Mouse (Mus musculus): ENCODE measurements around the gene Aqp2.
A peak's percentile ranks its signal among the peaks of the same experiment; 100 is the strongest.

Aqp2 gene

GRCm38 (mm10) chr15:99590429-99591084 lies 11.7 kb downstream of the Aqp2 start, which contains the start of gene Aqp5:
Gene Aqp5 (plus strand): TSS chr15:99590782.
- DNase-seq = peak; percentile 72

DNA sequence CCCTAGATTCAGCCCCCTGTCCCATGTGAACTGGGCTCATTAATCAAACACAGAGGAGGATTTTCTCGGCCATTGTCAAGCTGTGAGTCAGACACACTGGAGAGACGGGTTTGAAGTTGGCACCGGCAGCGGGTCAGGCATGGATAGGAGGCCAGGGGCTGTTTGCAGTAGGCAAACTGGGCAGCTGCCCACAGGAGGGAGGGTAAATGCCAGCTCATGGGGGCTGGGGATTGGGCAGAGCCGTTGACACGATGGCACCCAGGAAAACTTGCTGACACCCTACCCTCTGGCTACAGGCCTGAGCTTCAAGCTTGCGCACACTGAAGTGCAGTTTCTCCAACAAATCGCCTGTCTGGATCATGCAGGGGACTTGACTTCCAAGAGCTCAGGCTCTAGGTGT lies 13.3 kb downstream of the Aqp2 start:
- no peak for DNase-seq

- no peak for DNase-seq
Measured at GRCm38 (mm10) chr15:99592877-99593276, 14.0 kb downstream of the Aqp2 start.

DNA sequence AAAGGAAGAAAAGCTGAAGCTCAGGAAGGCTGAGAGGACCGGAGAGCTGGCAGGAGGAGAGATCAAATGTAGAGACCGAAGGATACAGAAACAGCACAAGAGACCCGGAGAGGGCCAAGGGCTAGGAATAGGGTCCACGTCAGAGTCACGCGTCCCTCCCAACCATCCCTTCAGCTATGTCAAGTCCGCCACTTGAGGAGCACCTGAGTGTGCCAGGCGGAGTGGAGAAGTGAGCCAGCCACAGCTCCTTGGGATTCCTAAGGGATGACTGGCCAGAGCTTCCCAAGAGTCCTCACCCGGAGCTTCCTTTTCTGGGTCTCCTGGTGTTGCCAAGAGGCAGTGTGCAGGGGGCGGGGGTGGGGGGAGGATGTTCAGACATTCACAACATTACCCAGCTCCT lies 16.1 kb downstream of the Aqp2 start:
- no peak for DNase-seq

GRCm38 (mm10) chr15:99596056-99596687 lies 17.3 kb downstream of the Aqp2 start:
- DNase-seq = peak; percentile 91

- no peak for DNase-seq
Measured at GRCm38 (mm10) chr15:99596841-99597240, 18.0 kb downstream of the Aqp2 start.

DNA sequence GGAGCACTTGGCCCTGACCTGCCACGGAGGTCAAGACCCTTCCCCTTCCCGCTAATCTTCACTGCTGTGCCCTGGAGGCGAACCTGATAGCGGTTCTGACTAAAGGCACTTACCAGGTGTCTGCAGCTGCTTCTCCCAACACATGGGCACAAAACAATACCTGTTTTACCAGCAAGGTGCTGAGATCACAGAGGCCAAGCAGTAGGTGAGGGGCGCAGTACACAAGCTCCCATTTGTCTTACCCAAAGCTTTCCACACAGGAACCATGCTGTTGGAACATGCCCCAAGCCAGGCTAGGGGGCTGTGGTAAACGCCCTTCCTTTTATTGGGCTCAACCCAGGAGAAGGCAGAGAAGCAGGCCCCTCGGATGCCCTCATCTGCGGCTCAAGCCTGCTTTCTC lies 18.7 kb downstream of the Aqp2 start:
- DNase-seq = no peak

GRCm38 (mm10) chr15:99599245-99600070 lies 20.6 kb downstream of the Aqp2 start:
- DNase-seq = peak; percentile 63

GRCm38 (mm10) chr15:99600986-99601822 lies 22.3 kb downstream of the Aqp2 start, which contains the start of gene Aqp6:
Gene Aqp6 (plus strand): TSS chr15:99601400.
- DNase-seq = no peak

GRCm38 (mm10) chr15:99601823-99602120 lies 22.9 kb downstream of the Aqp2 start:
- peak; percentile 53 for DNase-seq

GRCm38 (mm10) chr15:99602206-99602820 lies 23.5 kb downstream of the Aqp2 start:
- no peak for DNase-seq

GRCm38 (mm10) chr15:99603216-99603615 lies 24.4 kb downstream of the Aqp2 start:
- DNase-seq = no peak

DNA sequence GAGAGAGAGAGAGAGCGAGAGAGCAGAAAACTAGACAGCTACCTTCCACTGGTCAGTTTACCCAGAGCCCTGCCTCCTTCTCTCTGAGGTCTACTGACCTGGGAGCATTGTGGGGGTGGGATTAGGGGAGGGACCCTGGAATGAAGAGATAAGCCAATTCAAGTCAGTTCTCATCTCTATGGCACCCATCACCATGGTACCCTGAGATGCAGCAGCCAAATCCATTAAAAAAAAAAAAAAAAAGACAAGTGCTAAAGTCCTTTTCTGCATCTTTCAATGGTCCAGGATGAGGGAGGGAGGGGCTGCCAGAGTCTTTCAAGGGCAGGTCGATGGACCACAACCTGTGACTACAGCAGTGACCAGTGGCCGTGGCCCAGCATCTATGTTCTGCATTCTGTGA lies 26.7 kb downstream of the Aqp2 start:
- DNase-seq = no peak

DNA sequence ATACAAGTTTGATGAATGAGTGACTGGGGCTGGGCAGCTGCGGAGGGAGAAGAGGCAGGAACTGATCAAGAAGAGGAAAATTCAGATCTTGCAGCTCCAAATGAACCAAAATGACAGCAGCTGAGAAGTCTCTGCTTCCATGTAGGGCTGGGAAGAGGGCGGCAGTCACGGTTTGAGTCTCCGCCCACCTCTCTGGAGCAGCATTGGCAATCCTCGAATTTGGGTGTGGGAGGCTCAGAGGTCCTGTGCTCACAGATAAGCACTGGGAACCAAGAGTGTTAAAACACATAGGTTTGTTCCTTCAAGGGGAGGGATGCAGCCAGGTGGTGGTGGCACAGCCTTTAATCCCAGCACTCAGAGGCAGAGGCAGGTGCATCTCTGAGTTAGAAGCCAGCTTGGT lies 27.7 kb downstream of the Aqp2 start:
- DNase-seq = no peak

GRCm38 (mm10) chr15:99607388-99608113 lies 28.7 kb downstream of the Aqp2 start:
- peak; percentile 98 for DNase-seq

GRCm38 (mm10) chr15:99608382-99609125 lies 29.7 kb downstream of the Aqp2 start:
- peak; percentile 56 for DNase-seq

- no peak for DNase-seq
Measured at GRCm38 (mm10) chr15:99611563-99611962, 32.7 kb downstream of the Aqp2 start.

DNA sequence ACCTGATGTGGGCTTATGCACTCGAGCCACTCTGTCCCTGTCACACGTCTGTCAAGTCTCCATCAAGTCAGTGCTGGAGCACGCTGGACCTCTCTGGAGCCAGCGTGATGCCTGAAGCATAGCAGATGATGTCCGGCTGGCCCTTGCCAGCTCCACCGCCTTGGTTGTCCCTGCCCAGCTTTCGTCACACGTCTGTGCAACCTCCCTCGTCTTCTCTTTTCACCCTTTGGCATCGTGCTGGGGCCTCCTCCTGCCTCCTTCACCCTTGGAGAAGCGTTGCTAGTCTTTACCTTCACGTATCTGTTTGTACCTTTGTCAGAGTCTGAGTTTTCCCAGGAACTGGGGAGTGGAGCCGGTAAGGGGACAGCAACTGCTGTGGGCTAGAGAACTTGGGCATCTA lies 35.4 kb downstream of the Aqp2 start:
- DNase-seq = no peak

DNA sequence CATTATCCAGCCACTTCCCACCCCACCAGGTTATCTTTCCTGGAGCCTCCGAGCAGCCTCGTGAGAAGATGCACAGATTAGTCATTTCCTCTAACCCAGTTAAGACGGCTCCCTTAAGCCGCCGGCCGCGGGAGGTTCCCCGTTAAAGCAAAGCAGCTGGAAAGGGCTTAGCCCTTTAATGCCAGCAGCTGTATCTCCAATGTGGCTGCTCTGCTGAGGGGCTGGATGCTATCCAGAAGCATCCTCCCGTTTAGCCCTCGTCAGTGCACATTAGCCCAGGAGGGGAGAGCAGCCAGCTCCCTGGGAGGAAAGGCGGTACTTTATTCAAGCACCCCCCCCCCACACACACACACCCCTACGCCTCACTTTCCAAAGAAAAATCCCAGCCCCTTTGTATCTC lies 35.9 kb downstream of the Aqp2 start:
- peak; percentile 76 for DNase-seq

- DNase-seq = peak; percentile 79
Measured at GRCm38 (mm10) chr15:99615246-99615645, 36.4 kb downstream of the Aqp2 start.

DNA sequence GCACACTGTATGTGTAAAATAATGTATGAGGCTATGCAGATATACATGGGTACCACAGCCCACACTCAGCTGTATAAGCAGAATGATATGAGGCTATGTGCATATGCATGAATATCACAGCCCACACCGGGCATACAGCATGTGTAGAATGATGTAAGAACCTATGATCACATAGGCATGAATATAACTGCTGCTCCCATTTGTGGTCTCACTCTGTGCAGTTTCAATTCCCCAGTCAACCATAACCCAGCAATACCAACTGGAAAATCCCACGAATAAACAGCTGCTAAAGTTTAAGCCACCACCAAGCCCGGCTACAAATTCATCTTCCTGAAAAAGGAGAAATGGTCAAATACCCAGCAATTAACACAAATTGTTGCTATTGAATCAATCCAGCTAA lies 39.7 kb downstream of the Aqp2 start:
- DNase-seq = no peak
